In the genomic region with DNA sequence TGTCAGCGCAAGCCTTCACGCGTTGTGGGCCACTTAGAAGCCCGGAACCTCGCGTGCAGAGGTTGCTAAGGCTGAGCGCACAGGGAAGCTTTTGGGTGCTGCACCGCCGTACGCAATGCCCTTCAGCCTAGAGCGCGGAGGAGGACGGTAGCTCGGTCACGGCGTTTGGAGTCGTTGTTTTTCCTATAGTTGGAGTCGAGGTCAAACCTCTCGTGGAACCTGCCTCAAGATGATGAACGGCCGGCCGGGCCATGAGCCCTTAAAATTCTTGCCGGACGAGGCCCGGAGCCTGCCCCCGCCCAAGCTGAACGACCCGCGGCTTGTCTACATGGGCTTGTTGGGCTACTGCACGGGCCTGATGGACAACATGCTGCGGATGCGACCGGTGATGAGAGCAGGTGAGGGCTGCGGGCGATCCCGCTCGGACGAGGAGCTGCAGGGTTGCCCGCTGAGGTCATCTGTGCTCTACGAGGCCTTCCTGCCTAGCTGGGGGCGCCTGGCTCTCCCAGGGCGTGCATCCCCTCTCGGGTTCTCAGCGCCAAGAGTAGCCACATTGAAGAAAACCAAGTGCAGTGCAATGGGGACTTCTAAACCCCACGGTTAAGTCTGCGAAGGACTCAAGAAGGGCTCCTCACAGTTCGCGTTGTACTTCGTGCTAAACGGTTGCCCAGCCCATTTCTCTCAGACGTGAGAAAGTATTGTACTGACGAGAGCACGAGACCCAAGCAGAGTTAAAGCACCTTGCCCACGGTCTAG, we compare ENCODE assay signal across 8 mouse cellular contexts. TPM values are rescaled to one million over a fixed set of nuclear protein-coding genes. Genes with fewer than 3 reads are reported as not detected.
A peak's percentile ranks its signal among the peaks of the same experiment; 100 is the strongest.
DNase-seq lines count a peak whose midpoint lies in the region; ATAC-seq lines count a peak whose summit lies in the region.

A gene (plus strand): TSS at position 44 of the 756 bp plus-strand sequence.

- peak within 1 kb of the TSS; percentile 88 for H3K9ac ChIP-seq in heart, embryonic 11.5 days (ENCODE audit: low read depth, low read length)
- peak within 1 kb of the TSS; percentile 97 for H3K9ac ChIP-seq in kidney, embryonic 16.5 days (replicated peaks; ENCODE audit: low read length)
- H3K9ac ChIP-seq in liver, embryonic 15.5 days: peak within 1 kb of the TSS; percentile 86
- H3K9ac ChIP-seq in neural tube, embryonic 12.5 days: peak within 1 kb of the TSS; percentile 96

- peak within 1 kb of the TSS; percentile 76 for H3K4me2 ChIP-seq in heart, embryonic 11.5 days
- peak within 1 kb of the TSS; percentile 81 for H3K4me2 ChIP-seq in kidney, embryonic 16.5 days (replicated peaks; ENCODE audit: low read depth, low read length)
- H3K4me2 ChIP-seq in liver, embryonic 15.5 days: peak within 1 kb of the TSS; percentile 84
- H3K4me2 ChIP-seq in neural tube, embryonic 12.5 days (replicated peaks): peak within 1 kb of the TSS; percentile 80

- peak; percentile 94 for ATAC-seq in erythroblast, adult 5-6 weeks (replicated peaks; ENCODE audit: low FRiP score, poor library complexity, severe bottlenecking)
- ATAC-seq in heart, embryonic 11.5 days (replicated peaks; ENCODE audit: insufficient number of reproducible peaks, low FRiP score, low TSS enrichment): peak; percentile 86
- ATAC-seq in kidney, embryonic 16.5 days (ENCODE audit: low FRiP score, low TSS enrichment): peak; percentile 95
- ATAC-seq in liver, embryonic 15.5 days (ENCODE audit: insufficient read depth): peak; percentile 88
- peak; percentile 95 for ATAC-seq in neural tube, embryonic 12.5 days (ENCODE audit: low FRiP score, low read depth)

- peak within 1 kb of the TSS; percentile 78 for H3K27ac ChIP-seq in heart, embryonic 11.5 days (ENCODE audit: low read depth, low read length)
- peak within 1 kb of the TSS; percentile 92 for H3K27ac ChIP-seq in kidney, embryonic 16.5 days (ENCODE audit: low read length)
- peak within 1 kb of the TSS; percentile 83 for H3K27ac ChIP-seq in liver, embryonic 15.5 days (replicated peaks)
- H3K27ac ChIP-seq in neural tube, embryonic 12.5 days: peak within 1 kb of the TSS; percentile 46

- under 1% methylated on average over 54 of the region's 54 CpGs for WGBS in heart, embryonic 11.5 days (ENCODE audit: insufficient replicate concordance)
- WGBS in kidney, embryonic 16.5 days: under 1% methylated on average over 54 of the region's 54 CpGs
- under 1% methylated on average over 54 of the region's 54 CpGs for WGBS in liver, embryonic 15.5 days (ENCODE audit: insufficient replicate concordance)
- WGBS in neural tube, embryonic 12.5 days: 1% methylated on average over 54 of the region's 54 CpGs

- DNase-seq in CD4-positive, CD25-positive, alpha-beta regulatory T cell, adult 2 months (ENCODE audit: low read depth, low spot score): peak; percentile 90
- peak; percentile 96 for DNase-seq in brain, adult 2 months (ENCODE audit: low read depth, low spot score)
- DNase-seq in telencephalon, adult 2 months (ENCODE audit: low read depth, low spot score): peak; percentile 88

- H3K9me3 ChIP-seq in heart, embryonic 11.5 days (replicated peaks; ENCODE audit: control insufficient read depth, low read length): no peaks in the 10 kb centered on the region
- peaks cover 6% of the 10 kb centered on the region; the same call in 1 of the 2 replicates for H3K9me3 ChIP-seq in kidney, embryonic 16.5 days (ENCODE audit: low read length)
- H3K9me3 ChIP-seq in liver, embryonic 15.5 days (replicated peaks): no peaks in the 10 kb centered on the region
- H3K9me3 ChIP-seq in neural tube, embryonic 12.5 days: peaks cover 12% of the 10 kb centered on the region; the same call in 1 of the 2 replicates

- H3K36me3 ChIP-seq in heart, embryonic 11.5 days (ENCODE audit: control insufficient read depth, insufficient read depth, low read length): 0 out of 2 replicates have a peak, but pooled peaks cover 3% of the 10 kb centered on the region
- H3K36me3 ChIP-seq in kidney, embryonic 16.5 days (ENCODE audit: insufficient read depth, low read length): peaks cover 11% of the 10 kb centered on the region; the same call in 1 of the 2 replicates
- H3K36me3 ChIP-seq in liver, embryonic 15.5 days (replicated peaks): peaks cover 9% of the 10 kb centered on the region; the same call in 1 of the 2 replicates
- H3K36me3 ChIP-seq in neural tube, embryonic 12.5 days: peaks cover 15% of the 10 kb centered on the region

- no peaks in the 10 kb centered on the region for H3K27me3 ChIP-seq in heart, embryonic 11.5 days (ENCODE audit: control insufficient read depth, insufficient read depth, low read length)
- no peaks in the 10 kb centered on the region for H3K27me3 ChIP-seq in kidney, embryonic 16.5 days (ENCODE audit: insufficient read depth, low read length)
- no peaks in the 10 kb centered on the region for H3K27me3 ChIP-seq in liver, embryonic 15.5 days
- H3K27me3 ChIP-seq in neural tube, embryonic 12.5 days (replicated peaks): no peaks in the 10 kb centered on the region

- H3K4me1 ChIP-seq in heart, embryonic 11.5 days (ENCODE audit: control insufficient read depth, insufficient read depth, low read length): peaks cover 9% of the 10 kb centered on the region; the same call in 1 of the 2 replicates
- peaks cover 11% of the 10 kb centered on the region; the same call in 1 of the 2 replicates for H3K4me1 ChIP-seq in kidney, embryonic 16.5 days (ENCODE audit: insufficient read depth, low read length)
- peaks cover 33% of the 10 kb centered on the region for H3K4me1 ChIP-seq in liver, embryonic 15.5 days (replicated peaks)
- H3K4me1 ChIP-seq in neural tube, embryonic 12.5 days: peaks cover 17% of the 10 kb centered on the region

- H3K4me3 ChIP-seq in heart, embryonic 11.5 days (ENCODE audit: low read depth, low read length): peak within 1 kb of the TSS; percentile 96
- peak within 1 kb of the TSS; percentile 97 for H3K4me3 ChIP-seq in kidney, embryonic 16.5 days (ENCODE audit: low read length)
- peak within 1 kb of the TSS; percentile 89 for H3K4me3 ChIP-seq in liver, embryonic 15.5 days (replicated peaks)
- peak within 1 kb of the TSS; percentile 93 for H3K4me3 ChIP-seq in neural tube, embryonic 12.5 days

RNA-seq across cellular contexts. Expression of the gene that starts here (rescaled TPM):
- 53.5 and 57.6 TPM in 2 replicates for total RNA-seq in erythroblast, adult 5-6 weeks (2015; ENCODE audit: low replicate concordance)
- total RNA-seq in erythroblast, adult 5-6 weeks (2017; ENCODE audit: low replicate concordance): 20.5 and 80.0 TPM in 2 replicates
- polyA plus RNA-seq in heart, embryonic 11.5 days (2014; fragmentation: Nextera tagmentation; extraction: Ambion mirVana): 502 and 505 TPM in 2 replicates
- polyA plus RNA-seq in kidney, embryonic 16.5 days (2015; fragmentation: Nextera tagmentation; extraction: Ambion mirVana): 324 and 325 TPM in 2 replicates
- 132 and 164 TPM in 2 replicates for polyA plus RNA-seq in liver, embryonic 15.5 days (2015; fragmentation: Nextera tagmentation; extraction: Ambion mirVana)
- 399 and 400 TPM in 2 replicates for polyA plus RNA-seq in neural tube, embryonic 12.5 days (2016; fragmentation: Nextera tagmentation; extraction: Ambion mirVana)

Comparison
In these comparisons a context has a peak if more than half of its experiments do, and no peak if none do; other contexts are left out.
1. Peak in every context shown above with its lines: DNase-seq, ATAC-seq, H3K4me3 ChIP-seq and H3K27ac ChIP-seq.